Mouse (Mus musculus) left cerebral cortex, adult 18-20 months (tissue): ENCODE data around the gene Pla2g6. TPM values are rescaled to one million over a fixed set of nuclear protein-coding genes. Genes with fewer than 3 reads are reported as not detected.
A peak's percentile ranks its signal among the peaks of the same experiment; 100 is the strongest.

Source experiments
- DNase-seq, 2 experiments: peaks; one replicate each; pipeline ENCODE4 v3.0.0; 2021 to 2022; ENCODE audit warnings: low spot score in 2 of 2, mixed read lengths in 1 of 2
- microRNA-seq, 2 experiments: library from miRNA; unstranded; fragments of <30 nt; microRNA quantifications; one replicate each; pipeline ENCODE4 v1.2.0; 2021
- total RNA-seq, 2 experiments: library from RNA; stranded (reverse); gene quantifications; 2 replicates each; pipeline ENCODE4 v1.2.3; 2021

The Pla2g6 gene
- total RNA-seq, 2 experiments from 2014 or later = 18.4 to 21.2 TPM

GRCm38 (mm10) chr15:79243234-79244042, 84.8 kb downstream of the Pla2g6 start:
- DNase-seq = peak; percentile 98 to 99

GRCm38 (mm10) chr15:79242574-79243233, 85.5 kb downstream of the Pla2g6 start:
- DNase-seq = no peak

DNA sequence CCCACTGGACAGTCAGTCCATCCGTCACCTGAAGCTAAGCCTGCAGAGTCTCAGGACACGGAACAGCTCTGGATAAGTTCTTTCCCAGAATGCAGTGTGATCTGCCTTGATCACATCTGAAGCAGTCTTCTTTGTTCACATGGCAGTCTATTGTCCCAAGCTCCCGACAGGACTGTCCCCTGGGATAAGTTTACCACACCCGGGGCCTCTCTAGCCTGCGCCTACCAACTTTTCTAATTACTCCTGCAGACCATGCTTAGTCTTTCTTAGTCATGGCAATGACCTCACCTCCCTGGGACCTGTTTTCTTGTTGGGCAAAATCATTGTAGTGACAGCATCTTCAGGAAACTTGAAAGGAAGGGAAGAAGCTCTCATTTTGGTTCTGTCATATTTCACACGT, 90.2 kb downstream of the Pla2g6 start:
- no peak for DNase-seq

Small RNAs within 50 kb of the gene (microRNA-seq; reads per million reads assigned to microRNA genes)
- gene Mir1943 = 1.5 to 2.7 reads per million in 2 experiments

Other genes with a start within 250 kb of the Pla2g6 start
- 10 to 100 TPM; 22.2 to 26.8 TPM for gene Micall1, start 219.5 kb downstream of the Pla2g6 start, total RNA-seq
- 100 to 1,000 TPM; 102 to 111 TPM for gene Polr2f, start 187.4 kb downstream of the Pla2g6 start, total RNA-seq
- 10 to 100 TPM in 1 of 2 experiments, 1 to 10 TPM in 1; 7.3 to 10.8 TPM for gene 1700088E04Rik, start 187.1 kb downstream of the Pla2g6 start, total RNA-seq
- 10 to 100 TPM; 19.6 to 26.1 TPM for gene Sox10, start 163.2 kb downstream of the Pla2g6 start, total RNA-seq
- gene Pick1, start 99.2 kb downstream of the Pla2g6 start, total RNA-seq = 10 to 100 TPM; 47.1 to 54.0 TPM
- under 1 TPM; 0.16 to 0.42 TPM for gene Gm49486, start 99.0 kb downstream of the Pla2g6 start, total RNA-seq
- not detected for gene Slc16a8, start 73.6 kb downstream of the Pla2g6 start, total RNA-seq
- 1 to 10 TPM; 3.1 to 4.9 TPM for gene Baiap2l2, start 42.9 kb downstream of the Pla2g6 start, total RNA-seq
- gene Maff, start 18.2 kb upstream of the Pla2g6 start, total RNA-seq = 1 to 10 TPM; 1.8 to 2.8 TPM
- gene Tmem184b, start 75.2 kb upstream of the Pla2g6 start, total RNA-seq = 10 to 100 TPM; 71.3 to 74.8 TPM
- gene Csnk1e, start 127.2 kb upstream of the Pla2g6 start, total RNA-seq = 100 to 1,000 TPM; 135 to 149 TPM
- 100 to 1,000 TPM; 184 TPM for gene Kcnj4, start 176.9 kb upstream of the Pla2g6 start, total RNA-seq
- gene Kdelr3, start 188.0 kb upstream of the Pla2g6 start, total RNA-seq = under 1 TPM; 0.35 to 0.63 TPM
- gene Ddx17, start 218.4 kb upstream of the Pla2g6 start, total RNA-seq = 100 to 1,000 TPM; 304 to 309 TPM